Mouse (Mus musculus): ENCODE results near the gene Rufy3.

Gene Rufy3

DNA sequence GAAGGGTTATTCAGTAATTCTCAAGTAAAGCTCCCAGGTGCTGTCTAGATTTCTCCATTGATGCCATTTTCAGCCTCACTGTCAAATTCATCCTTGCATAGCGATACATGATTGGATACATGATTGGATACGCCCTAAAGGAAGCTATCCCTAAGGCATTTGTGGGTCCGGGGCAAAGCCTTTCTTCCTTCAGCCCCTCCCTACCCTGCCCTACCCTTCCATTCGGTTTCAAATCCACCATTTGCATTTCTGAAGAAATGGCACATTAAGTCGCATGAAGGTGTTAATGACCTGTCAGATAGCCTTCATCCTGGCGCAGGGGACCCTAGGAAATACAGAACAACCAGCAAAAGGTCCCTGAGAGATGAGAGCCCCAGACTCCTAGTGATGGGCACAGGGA, 120.5 kb downstream of the Rufy3 start:
- DNase-seq (ENCODE audit: low read depth): no peak

- DNase-seq (ENCODE audit: low read depth): no peak
Observed at GRCm38 (mm10) chr5:88685745-88686299, 121.0 kb downstream of the Rufy3 start.

DNA sequence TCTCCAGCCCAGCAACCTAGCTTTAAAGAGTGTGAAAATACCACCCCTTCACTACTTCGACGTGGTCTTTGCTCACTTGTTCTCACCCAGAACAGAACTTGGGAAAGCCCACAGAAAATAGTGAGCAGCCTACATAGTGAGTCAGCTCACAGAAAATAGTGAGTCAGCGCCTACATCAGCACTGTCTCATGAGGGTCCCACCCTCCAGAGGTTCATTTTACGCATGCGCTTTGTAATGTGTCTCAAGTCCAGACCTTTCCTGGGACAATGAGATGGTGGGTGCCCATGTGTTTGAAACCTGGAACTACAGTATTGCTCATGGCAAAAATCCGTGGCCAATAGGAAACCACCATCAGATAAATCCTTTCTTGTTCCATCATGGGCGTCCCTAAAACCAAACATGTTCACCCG, 123.2 kb downstream of the Rufy3 start:
- DNase-seq (ENCODE audit: low read depth): peak; percentile 72

- DNase-seq (ENCODE audit: low read depth): peak; percentile 92
Observed at GRCm38 (mm10) chr5:88688583-88689187, 123.8 kb downstream of the Rufy3 start.

GRCm38 (mm10) chr5:88689279-88689938, 124.6 kb downstream of the Rufy3 start:
- peak; percentile 84 for DNase-seq (ENCODE audit: low read depth)

- DNase-seq (ENCODE audit: low read depth): no peak
Observed at GRCm38 (mm10) chr5:88690681-88691505, 126.1 kb downstream of the Rufy3 start.

- no peak for DNase-seq (ENCODE audit: low read depth)
Observed at GRCm38 (mm10) chr5:88691506-88692095, 126.8 kb downstream of the Rufy3 start.

GRCm38 (mm10) chr5:88692586-88692985, 127.7 kb downstream of the Rufy3 start:
- no peak for DNase-seq (ENCODE audit: low read depth)

- DNase-seq (ENCODE audit: low read depth): peak; percentile 58
Observed at GRCm38 (mm10) chr5:88693057-88693456, 128.2 kb downstream of the Rufy3 start.

DNA sequence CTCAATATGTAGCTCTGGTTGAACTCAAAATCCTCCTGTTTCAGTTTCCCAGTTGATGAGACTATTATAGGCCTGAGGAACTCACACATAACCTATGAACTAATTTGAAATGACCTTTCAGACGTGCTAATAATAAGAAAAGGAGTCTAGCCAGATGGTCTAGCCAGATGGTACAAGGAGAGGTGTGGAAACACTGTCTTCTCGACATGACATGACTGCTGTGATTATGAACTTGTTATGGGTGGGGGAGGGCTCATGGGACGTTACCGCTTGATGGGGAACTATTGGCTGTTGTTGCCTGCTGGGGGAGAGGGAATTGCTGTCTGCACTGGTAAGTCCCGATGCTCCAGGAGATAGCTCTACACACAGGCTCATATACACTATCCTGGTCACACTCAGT, 132.5 kb downstream of the Rufy3 start:
- DNase-seq (ENCODE audit: low read depth): no peak

DNA sequence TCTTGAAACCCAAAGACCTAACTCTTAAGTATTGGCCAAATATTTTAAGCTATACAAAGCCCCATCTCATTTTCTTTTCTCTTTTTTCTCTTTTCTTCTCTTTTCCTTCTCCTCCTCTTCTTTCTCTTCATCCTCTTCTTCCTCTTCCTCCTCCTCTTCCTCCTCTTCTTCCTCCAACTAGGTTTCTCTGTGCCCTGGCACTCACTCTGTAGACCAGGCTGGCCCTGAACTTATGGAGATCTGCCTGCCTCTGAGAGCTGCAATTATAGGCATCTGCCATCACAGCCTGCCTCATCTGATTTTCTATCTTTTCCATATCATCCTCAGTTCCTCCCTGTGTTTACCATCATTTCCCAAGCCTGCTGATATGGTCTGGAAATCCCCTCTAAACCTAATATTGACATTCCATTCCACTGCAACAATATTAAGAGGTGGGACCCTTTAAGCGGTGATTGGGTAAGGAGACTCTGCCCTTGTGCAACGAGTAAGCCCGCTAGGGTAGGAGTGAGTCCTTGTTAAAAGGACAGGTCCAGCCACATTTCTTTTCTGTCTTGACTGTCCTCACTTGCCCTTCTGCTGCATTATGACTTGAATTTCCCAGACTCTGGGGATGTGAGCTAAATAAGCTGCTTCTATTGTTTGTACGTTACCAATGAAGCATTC, 134.5 kb downstream of the Rufy3 start:
- DNase-seq (ENCODE audit: low read depth): no peak

All from 416B (cell line).